Mouse (Mus musculus) embryonic facial prominence, embryonic 14.5 days (tissue): Measurements from ENCODE around the gene Slc1a2. TPM values are rescaled to one million over a fixed set of nuclear protein-coding genes. Genes with fewer than 3 reads are reported as not detected.

Experiments
- ATAC-seq: fragments of 200-750 bp; cut with Nextera tagmentation; 2 replicates; pipeline ENCODE4 v1.8.0; 2017; ENCODE audit warnings: low read depth, moderate number of reproducible peaks, moderate TSS enrichment
- DNase-seq: peaks from one replicate; pipeline ENCODE4 v3.0.0-alpha.2; 2015; ENCODE audit warnings: low spot score
- H3K27ac ChIP-seq: fragments of 300-500 bp; sonication (generic); replicated peaks from 2 replicates; pipeline ENCODE4 v1.5.1; 2014; ENCODE audit warnings: low read depth, mild to moderate bottlenecking, low read length, moderate library complexity
- H3K27me3 ChIP-seq: fragments of 300-500 bp; sonication (generic); replicated peaks from 2 replicates; pipeline ENCODE4 v1.6.1; 2014; ENCODE audit warnings: low read length; ENCODE audit not compliant: control insufficient read depth, insufficient read depth
- H3K36me3 ChIP-seq: fragments of 300-500 bp; sonication (generic); 2 replicates; pipeline ENCODE4 v1.6.1; 2014; ENCODE audit warnings: low read length, mixed read lengths; ENCODE audit not compliant: control insufficient read depth, insufficient read depth
- H3K4me1 ChIP-seq: fragments of 300-500 bp; sonication (generic); 2 replicates; pipeline ENCODE4 v1.6.1; 2014; ENCODE audit warnings: antibody characterized with exemption, low read length; ENCODE audit not compliant: control insufficient read depth, insufficient read depth
- H3K4me2 ChIP-seq: fragments of 300-500 bp; sonication (generic); 2 replicates; pipeline ENCODE4 v1.6.1; 2014; ENCODE audit warnings: low read depth, mild to moderate bottlenecking, low read length, moderate library complexity, mixed read lengths
- H3K4me3 ChIP-seq: fragments of 300-500 bp; sonication (generic); 2 replicates; pipeline ENCODE4 v1.5.1; 2014; ENCODE audit warnings: low read depth, mild to moderate bottlenecking, low read length
- H3K9ac ChIP-seq: fragments of 300-500 bp; sonication (generic); 2 replicates; pipeline ENCODE4 v1.6.1; 2014; ENCODE audit warnings: low read depth, mild to moderate bottlenecking, low read length, moderate library complexity, mixed read lengths
- H3K9me3 ChIP-seq: fragments of 300-500 bp; sonication (generic); 2 replicates; pipeline ENCODE4 v1.6.1; 2016; ENCODE audit warnings: low read length; ENCODE audit not compliant: control insufficient read depth
- WGBS: fragments of 180-500 bp; shearing (Covaris S2); extraction: QIAGEN DNeasy Blood & Tissue Kit; methylation state at CpG from one replicate; pipeline ENCODE4 v1.1.7; 2014; 5-methylcytosine and 5-hydroxymethylcytosine counted together
- polyA plus RNA-seq: library from polyadenylated mRNA; unstranded; fragments of >200 nt; fragmentation: Nextera tagmentation; extraction: Ambion mirVana; gene quantifications from 2 replicates; pipeline ENCODE4 v1.2.1, GENCODE M21; 2014

The Slc1a2 gene
- polyA plus RNA-seq, 1 experiment from 2014 or later = 2.2 TPM

DNA sequence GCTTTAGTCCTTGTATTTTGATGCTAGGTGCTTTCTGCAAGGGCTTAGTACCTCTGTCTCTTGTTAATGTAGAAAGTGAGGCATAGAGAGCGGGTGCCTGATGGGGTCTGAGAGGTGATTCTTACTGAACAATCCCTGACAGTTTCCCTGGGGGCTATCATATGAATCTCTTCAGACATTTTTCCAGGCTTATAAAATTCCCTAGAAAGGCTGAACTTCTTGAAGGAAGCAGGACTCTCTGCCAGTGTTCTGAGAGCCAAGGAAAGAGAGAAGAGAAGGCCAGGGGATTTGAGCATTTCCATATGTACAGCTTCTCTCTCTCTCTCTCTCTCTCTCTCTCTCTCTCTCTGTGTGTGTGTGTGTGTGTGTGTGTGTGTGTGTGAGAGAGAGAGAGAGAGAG is 151.0 kb downstream of the Slc1a2 start:
- peaks cover 5% of the 10 kb centered on the region; the same call in 1 of the 2 replicates for H3K36me3 ChIP-seq
- H3K27me3 ChIP-seq = no peaks in the 10 kb centered on the region
- no peak overlapping the region for H3K4me2 ChIP-seq
- H3K27ac ChIP-seq = peak overlapping the region; percentile 61
- WGBS = 49% methylated on average over 1 of the region's 1 CpGs
- peaks cover 5% of the 10 kb centered on the region for H3K4me1 ChIP-seq
- H3K4me3 ChIP-seq = no peak overlapping the region
- no peaks in the 10 kb centered on the region for H3K9me3 ChIP-seq
- ATAC-seq (no peak), DNase-seq (peak; percentile 68)
- no peak overlapping the region for H3K9ac ChIP-seq

DNA sequence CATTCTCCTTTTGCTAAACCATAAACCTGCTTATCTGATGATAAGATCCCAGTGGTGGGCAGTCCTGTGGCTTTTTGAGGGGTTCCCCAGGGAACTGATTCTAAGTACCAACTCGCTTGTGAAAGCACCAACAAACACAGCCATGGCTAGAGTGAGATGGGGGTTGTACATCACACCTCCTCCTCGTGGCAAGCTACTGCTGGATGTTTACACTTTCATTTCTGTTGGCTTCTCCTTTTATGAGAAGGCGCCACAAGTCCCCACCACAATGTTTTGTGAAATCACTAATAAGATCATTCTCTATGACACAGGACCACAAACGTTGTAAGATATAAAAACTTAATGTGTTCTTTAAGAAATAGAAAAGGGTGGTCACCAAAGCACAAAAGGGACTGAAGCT is 154.3 kb downstream of the Slc1a2 start:
- H3K4me2 ChIP-seq = no peak overlapping the region
- H3K27me3 ChIP-seq = no peaks in the 10 kb centered on the region
- peaks cover 5% of the 10 kb centered on the region; the same call in 1 of the 2 replicates for H3K36me3 ChIP-seq
- 73% methylated on average over 4 of the region's 4 CpGs for WGBS
- ATAC-seq (no peak), DNase-seq (no peak)
- no peak overlapping the region for H3K9ac ChIP-seq
- H3K27ac ChIP-seq = no peak overlapping the region
- H3K4me3 ChIP-seq = no peak overlapping the region
- H3K4me1 ChIP-seq = peaks cover 5% of the 10 kb centered on the region
- H3K9me3 ChIP-seq = no peaks in the 10 kb centered on the region

- H3K4me3 ChIP-seq = no peak overlapping the region
- H3K36me3 ChIP-seq = peaks cover 5% of the 10 kb centered on the region; the same call in 1 of the 2 replicates
- DNase-seq (peak; percentile 21), ATAC-seq (no peak)
- WGBS = 66% methylated on average over 6 of the region's 6 CpGs
- no peak overlapping the region for H3K9ac ChIP-seq
- H3K27ac ChIP-seq = no peak overlapping the region
- H3K27me3 ChIP-seq = no peaks in the 10 kb centered on the region
- no peaks in the 10 kb centered on the region for H3K9me3 ChIP-seq
- H3K4me2 ChIP-seq = no peak overlapping the region
- peaks cover 2% of the 10 kb centered on the region for H3K4me1 ChIP-seq
Observed at GRCm38 (mm10) chr2:102815289-102815809, 156.9 kb downstream of the Slc1a2 start.

DNA sequence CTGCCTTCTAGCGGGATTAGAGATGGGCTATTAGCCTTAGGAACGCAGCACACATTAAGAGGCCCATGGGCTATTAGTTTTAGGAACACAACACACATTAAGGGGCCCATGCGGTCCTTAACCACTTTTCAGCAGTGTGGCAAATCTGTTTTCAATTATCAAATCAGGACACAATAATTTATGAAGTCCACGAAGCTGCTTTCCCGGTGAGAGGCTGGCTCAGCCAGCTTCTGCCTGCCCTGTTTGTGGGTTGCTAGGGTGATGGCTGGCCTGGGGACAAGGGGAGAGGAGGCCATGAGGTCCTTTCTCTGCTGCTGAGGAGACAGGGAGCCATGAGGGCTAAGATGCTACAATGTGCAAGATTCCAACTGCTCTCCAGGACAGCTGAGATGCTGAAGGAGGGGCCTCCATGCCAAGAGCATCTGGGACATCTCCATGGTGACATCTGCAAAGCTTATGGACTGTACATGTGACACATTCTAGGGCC is 161.8 kb downstream of the Slc1a2 start:
- 25% methylated on average over 5 of the region's 5 CpGs for WGBS
- no peak overlapping the region for H3K4me3 ChIP-seq
- no peak overlapping the region for H3K27ac ChIP-seq
- H3K4me1 ChIP-seq = peaks cover 10% of the 10 kb centered on the region
- H3K9ac ChIP-seq = no peak overlapping the region
- DNase-seq = peak; percentile 64
- no peaks in the 10 kb centered on the region for H3K9me3 ChIP-seq
- ATAC-seq = peak; percentile 33; the same call in 1 of the 2 replicates
- no peaks in the 10 kb centered on the region for H3K27me3 ChIP-seq
- no peak overlapping the region for H3K4me2 ChIP-seq
- H3K36me3 ChIP-seq = 0 out of 2 replicates have a peak, but pooled peaks cover 6% of the 10 kb centered on the region

DNA sequence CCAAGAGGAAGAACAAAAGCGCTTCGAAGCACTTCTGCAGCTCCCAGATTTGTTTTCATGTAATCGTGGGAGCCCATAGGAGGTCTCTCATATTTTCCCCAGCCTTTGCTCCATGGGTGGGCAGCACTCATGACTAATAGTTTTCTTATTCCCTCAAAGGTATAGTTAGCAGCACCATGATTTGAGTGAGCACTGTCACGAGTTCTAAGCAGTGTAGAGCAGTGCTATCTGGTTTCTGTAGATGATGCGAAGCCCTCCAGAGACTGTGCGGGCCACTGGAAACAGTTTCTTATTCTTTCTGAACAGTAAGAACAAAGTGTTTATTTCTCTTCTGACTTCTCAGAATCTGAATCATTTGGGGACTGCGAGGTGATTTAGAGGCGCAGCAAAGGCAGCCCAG is 162.3 kb downstream of the Slc1a2 start:
- Histone ChIP-seq H3K4me2 (no peak overlapping the region), H3K9me3 (no peaks in the 10 kb centered on the region), H3K36me3 (0 out of 2 replicates have a peak, but pooled peaks cover 6% of the 10 kb centered on the region), H3K4me1 (peaks cover 10% of the 10 kb centered on the region), H3K27ac (no peak overlapping the region; the same call in 1 of the 2 replicates), H3K4me3 (no peak overlapping the region), H3K9ac (no peak overlapping the region), H3K27me3 (no peaks in the 10 kb centered on the region)
- peak; percentile 12 for DNase-seq
- no peak for ATAC-seq
- WGBS = 66% methylated on average over 8 of the region's 8 CpGs

GRCm38 (mm10) chr2:102822036-102822435 is 163.6 kb downstream of the Slc1a2 start:
- Histone ChIP-seq H3K27me3 (no peaks in the 10 kb centered on the region), H3K36me3 (peaks cover 8% of the 10 kb centered on the region), H3K9ac (no peak overlapping the region), H3K4me2 (no peak overlapping the region), H3K4me3 (no peak overlapping the region), H3K4me1 (peaks cover 10% of the 10 kb centered on the region), H3K27ac (no peak overlapping the region), H3K9me3 (no peaks in the 10 kb centered on the region)
- WGBS = 73% methylated on average over 6 of the region's 6 CpGs
- DNase-seq (no peak), ATAC-seq (no peak)

GRCm38 (mm10) chr2:102825961-102826633 is 167.6 kb downstream of the Slc1a2 start:
- H3K27ac ChIP-seq = no peak overlapping the region
- peaks cover under 1% of the 10 kb centered on the region; the same call in 1 of the 2 replicates for H3K4me1 ChIP-seq
- H3K4me2 ChIP-seq = no peak overlapping the region
- no peak for DNase-seq
- no peak overlapping the region for H3K4me3 ChIP-seq
- no peaks in the 10 kb centered on the region for H3K9me3 ChIP-seq
- peaks cover 17% of the 10 kb centered on the region for H3K36me3 ChIP-seq
- 92% methylated on average over 9 of the region's 9 CpGs for WGBS
- no peaks in the 10 kb centered on the region for H3K27me3 ChIP-seq
- no peak overlapping the region for H3K9ac ChIP-seq
- ATAC-seq = no peak

DNA sequence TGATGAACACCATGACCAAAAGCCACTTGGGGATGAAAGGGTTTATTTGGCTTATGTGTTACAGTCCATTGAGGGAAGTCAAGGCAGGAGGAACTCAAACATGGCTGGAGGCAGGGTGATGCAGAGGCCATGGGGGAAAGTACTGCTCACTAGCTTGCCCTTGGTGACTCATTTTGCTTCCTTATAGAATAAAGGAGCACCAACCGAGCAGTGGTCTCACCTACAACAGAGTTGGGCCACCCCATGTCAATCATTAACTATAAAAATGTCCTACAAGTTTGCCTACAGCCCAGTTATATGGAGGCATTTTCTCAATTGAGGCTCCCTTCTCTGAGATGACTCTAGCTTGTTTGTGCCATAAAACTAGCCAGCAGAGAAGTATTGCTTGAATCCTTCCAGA is 169.4 kb downstream of the Slc1a2 start:
- no peak for ATAC-seq
- Histone ChIP-seq H3K27ac (no peak overlapping the region), H3K4me3 (no peak overlapping the region), H3K4me1 (no peaks in the 10 kb centered on the region), H3K36me3 (peaks cover 17% of the 10 kb centered on the region), H3K4me2 (no peak overlapping the region), H3K9ac (no peak overlapping the region), H3K27me3 (no peaks in the 10 kb centered on the region), H3K9me3 (no peaks in the 10 kb centered on the region)
- 83% methylated on average over 1 of the region's 1 CpGs for WGBS
- no peak for DNase-seq

DNA sequence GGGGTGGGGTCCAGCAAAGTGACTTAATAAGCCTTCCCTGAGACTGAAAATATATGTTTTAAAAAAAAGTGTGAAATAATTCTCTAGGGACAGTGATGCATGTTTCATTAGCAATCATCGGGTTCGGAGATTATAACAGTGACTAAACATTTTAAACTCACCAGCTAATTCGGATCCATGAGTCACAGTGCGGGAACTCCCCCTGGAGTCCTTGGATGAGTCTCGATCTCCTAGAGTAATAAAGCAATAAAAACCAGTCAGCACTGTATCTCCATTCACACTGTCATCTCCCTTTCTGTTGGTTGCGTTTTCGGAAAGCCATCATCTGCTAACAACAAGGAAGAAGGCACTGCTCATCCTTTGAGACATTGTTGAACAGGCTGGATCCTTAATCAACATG is 169.9 kb downstream of the Slc1a2 start:
- DNase-seq (no peak), ATAC-seq (no peak)
- Histone ChIP-seq H3K27me3 (no peaks in the 10 kb centered on the region), H3K4me1 (no peaks in the 10 kb centered on the region), H3K4me3 (no peak overlapping the region), H3K27ac (no peak overlapping the region), H3K9ac (no peak overlapping the region), H3K9me3 (no peaks in the 10 kb centered on the region), H3K36me3 (peaks cover 17% of the 10 kb centered on the region), H3K4me2 (no peak overlapping the region)
- WGBS = 92% methylated on average over 7 of the region's 7 CpGs
